Comparison of ENCODE assay signal across 8 mouse cellular contexts in the genomic region with DNA sequence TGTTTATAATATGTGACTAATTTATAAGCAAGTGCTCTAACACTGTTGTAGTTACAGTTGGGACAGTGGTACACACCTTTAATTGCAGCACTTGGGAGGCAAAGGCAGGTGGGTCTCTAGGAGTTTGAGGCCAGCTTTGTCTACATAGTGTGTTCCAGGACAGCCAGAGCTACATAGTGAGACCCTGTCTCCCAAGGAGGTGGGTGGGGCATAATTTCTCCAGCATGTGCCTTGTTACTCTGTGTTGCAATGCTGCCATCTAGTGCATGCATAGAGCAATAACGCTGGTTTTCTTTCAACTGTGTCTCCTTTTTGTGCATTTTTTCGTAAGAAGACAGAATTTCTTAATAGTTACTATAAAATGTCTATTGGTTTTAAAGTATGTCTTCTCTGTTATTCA. TPM values are rescaled to one million over a fixed set of nuclear protein-coding genes. Genes with fewer than 3 reads are reported as not detected.
DNase-seq lines count a peak whose midpoint lies in the region; ATAC-seq lines count a peak whose summit lies in the region.

No protein-coding gene starts in this region.

- DNase-seq in ovary, postnatal 36 days (ENCODE audit: low spot score): peak; percentile 8
- no peak for DNase-seq in ovary, postnatal 10 days (ENCODE audit: low spot score)
- peak; percentile 10 for DNase-seq in cerebellum, adult 11-12 months
- peak; percentile 73 for DNase-seq in forelimb bud, embryonic 11.5 days (ENCODE audit: low read depth, low spot score)
- peak; percentile 21 to 26 for DNase-seq in left cerebral cortex, adult 18-20 months (ENCODE audit: low spot score in 2 of 2)
- DNase-seq in mesoderm, embryonic 11.5 days (ENCODE audit: low read depth, low spot score): peak; percentile 80
- peak; percentile 18 to 63 for DNase-seq in spleen, postnatal 4 days (ENCODE audit: low spot score in 2 of 2)

- peak; percentile 86 for ATAC-seq in inflammation-experienced regulatory T-cells, adult 6 months

RNA-seq across cellular contexts. Expression of a gene that starts 33.4 kb away (rescaled TPM):
- polyA plus RNA-seq in inflammation-experienced regulatory T-cells, adult 6 months (2017; shearing (Covaris generic)): 100 to 1,000 TPM; 150 to 277 (median 265) TPM
- 100 to 1,000 TPM; 173 to 195 TPM for total RNA-seq in left cerebral cortex, adult 18-20 months (2021)

RNA-seq across cellular contexts. Expression of a gene that starts 47.0 kb away (rescaled TPM):
- polyA plus RNA-seq in inflammation-experienced regulatory T-cells, adult 6 months (2017; shearing (Covaris generic)): 10 to 100 TPM; 22.5 to 49.5 (median 27.5) TPM
- 10 to 100 TPM; 23.1 to 25.1 TPM for total RNA-seq in left cerebral cortex, adult 18-20 months (2021)

RNA-seq across cellular contexts. Expression of a gene that starts 47.1 kb away (rescaled TPM):
- 10 to 100 TPM; 18.8 to 21.5 (median 21.1) TPM for polyA plus RNA-seq in inflammation-experienced regulatory T-cells, adult 6 months (2017; shearing (Covaris generic))
- total RNA-seq in left cerebral cortex, adult 18-20 months (2021): 10 to 100 TPM; 42.2 to 51.0 TPM
